Mouse (Mus musculus) midbrain, embryonic 10.5 days (tissue): ENCODE measurements around the gene Arnt2. TPM values are rescaled to one million over a fixed set of nuclear protein-coding genes. Genes with fewer than 3 reads are reported as not detected.
A peak's percentile ranks its signal among the peaks of the same experiment; 100 is the strongest.

Experiments
- DNase-seq: peaks from one replicate; pipeline ENCODE4 v3.0.0-alpha.2; 2017; ENCODE audit warnings: low spot score
- H3K27ac ChIP-seq: fragments of 300-500 bp; sonication (generic); replicated peaks from 2 replicates; pipeline ENCODE4 v1.5.1; 2016; ENCODE audit warnings: mild to moderate bottlenecking
- H3K27me3 ChIP-seq: fragments of 300-500 bp; sonication (generic); 2 replicates; pipeline ENCODE4 v1.6.1; 2016; ENCODE audit warnings: low read depth, mild to moderate bottlenecking; ENCODE audit not compliant: poor library complexity, severe bottlenecking
- H3K36me3 ChIP-seq: fragments of 300-500 bp; sonication (generic); 2 replicates; pipeline ENCODE4 v1.6.1; 2016; ENCODE audit warnings: mild to moderate bottlenecking, moderate library complexity
- H3K4me1 ChIP-seq: fragments of 300-500 bp; sonication (generic); 2 replicates; pipeline ENCODE4 v1.6.1; 2016
- H3K4me3 ChIP-seq: fragments of 300-500 bp; sonication (generic); 2 replicates; pipeline ENCODE4 v1.5.1; 2016; ENCODE audit warnings: mild to moderate bottlenecking, moderate library complexity
- H3K9me3 ChIP-seq: fragments of 300-500 bp; sonication (generic); replicated peaks from 2 replicates; pipeline ENCODE4 v1.6.1; 2016; ENCODE audit warnings: mild to moderate bottlenecking
- WGBS: fragments of 180-500 bp; shearing (Covaris S2); methylation state at CpG from one replicate; pipeline ENCODE4 v1.1.7; 2016; 5-methylcytosine and 5-hydroxymethylcytosine counted together
- polyA plus RNA-seq: library from polyadenylated mRNA; unstranded; fragments of >200 nt; fragmentation: Nextera tagmentation; extraction: Ambion mirVana; gene quantifications from 2 replicates; pipeline ENCODE4 v1.2.1, GENCODE M21; 2016

Arnt2 gene
- polyA plus RNA-seq, 1 experiment from 2014 or later = 24.0 TPM

- WGBS = 79% methylated on average over 10 of the region's 10 CpGs
- no peaks in the 10 kb centered on the region for H3K9me3 ChIP-seq
- H3K27me3 ChIP-seq = no peaks in the 10 kb centered on the region
- H3K4me1 ChIP-seq = no peaks in the 10 kb centered on the region
- peak; percentile 33 for DNase-seq
- peaks cover 65% of the 10 kb centered on the region for H3K36me3 ChIP-seq
- no peak overlapping the region for H3K4me3 ChIP-seq
- no peak overlapping the region for H3K27ac ChIP-seq
Measured at GRCm38 (mm10) chr7:84355619-84356570, 54.1 kb downstream of the Arnt2 start.

DNA sequence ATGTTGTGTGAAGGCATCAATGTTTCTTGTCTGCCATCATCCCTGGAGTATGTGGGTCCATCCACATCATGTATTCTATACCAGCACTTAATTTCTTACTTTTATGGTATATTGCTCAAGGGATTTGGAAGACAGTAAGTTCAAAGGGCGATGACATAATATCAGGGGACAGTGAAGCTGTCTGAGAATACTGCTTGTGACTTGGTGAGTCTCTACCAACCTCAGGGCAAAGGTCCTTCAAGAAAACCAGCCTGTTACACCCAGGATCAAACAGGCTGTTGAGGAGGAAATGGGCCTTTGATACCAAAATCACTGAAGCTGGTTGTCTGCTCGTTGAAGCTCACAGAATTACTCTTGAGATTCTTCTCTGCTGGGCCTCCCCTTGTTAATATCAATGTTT is 55.1 kb downstream of the Arnt2 start:
- no peaks in the 10 kb centered on the region for H3K4me1 ChIP-seq
- peaks cover 63% of the 10 kb centered on the region for H3K36me3 ChIP-seq
- no peaks in the 10 kb centered on the region for H3K27me3 ChIP-seq
- 96% methylated on average over 2 of the region's 2 CpGs for WGBS
- H3K4me3 ChIP-seq = no peak overlapping the region
- H3K9me3 ChIP-seq = no peaks in the 10 kb centered on the region
- DNase-seq = no peak
- no peak overlapping the region for H3K27ac ChIP-seq

DNA sequence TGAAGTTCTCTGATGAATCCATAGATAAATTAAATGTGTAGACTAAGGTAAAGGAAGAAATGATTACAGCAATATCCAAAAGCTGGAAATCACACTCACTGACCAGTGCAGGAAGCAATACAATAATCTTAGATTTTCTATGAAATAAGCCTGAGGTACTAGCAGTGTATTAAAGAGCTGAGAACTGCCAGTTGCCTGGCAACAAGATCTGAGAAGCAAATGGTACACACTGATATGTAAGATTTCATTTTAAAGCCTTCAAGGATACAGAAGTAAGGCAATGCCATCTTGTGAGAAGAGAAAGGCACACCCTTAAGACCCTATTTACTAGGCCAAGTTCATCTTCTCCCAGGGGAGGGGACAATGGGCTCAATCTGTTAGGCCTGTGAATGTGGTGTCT is 59.4 kb downstream of the Arnt2 start:
- no peak for DNase-seq
- H3K27me3 ChIP-seq = no peaks in the 10 kb centered on the region
- H3K4me1 ChIP-seq = no peaks in the 10 kb centered on the region
- no peaks in the 10 kb centered on the region for H3K9me3 ChIP-seq
- H3K36me3 ChIP-seq = peaks cover 81% of the 10 kb centered on the region
- H3K27ac ChIP-seq = no peak overlapping the region
- H3K4me3 ChIP-seq = no peak overlapping the region

GRCm38 (mm10) chr7:84349976-84350375 is 60.0 kb downstream of the Arnt2 start:
- Histone ChIP-seq H3K9me3 (no peaks in the 10 kb centered on the region), H3K27ac (no peak overlapping the region), H3K36me3 (peaks cover 87% of the 10 kb centered on the region), H3K4me1 (no peaks in the 10 kb centered on the region), H3K27me3 (no peaks in the 10 kb centered on the region), H3K4me3 (no peak overlapping the region)
- no peak for DNase-seq
- 93% methylated on average over 2 of the region's 2 CpGs for WGBS

DNA sequence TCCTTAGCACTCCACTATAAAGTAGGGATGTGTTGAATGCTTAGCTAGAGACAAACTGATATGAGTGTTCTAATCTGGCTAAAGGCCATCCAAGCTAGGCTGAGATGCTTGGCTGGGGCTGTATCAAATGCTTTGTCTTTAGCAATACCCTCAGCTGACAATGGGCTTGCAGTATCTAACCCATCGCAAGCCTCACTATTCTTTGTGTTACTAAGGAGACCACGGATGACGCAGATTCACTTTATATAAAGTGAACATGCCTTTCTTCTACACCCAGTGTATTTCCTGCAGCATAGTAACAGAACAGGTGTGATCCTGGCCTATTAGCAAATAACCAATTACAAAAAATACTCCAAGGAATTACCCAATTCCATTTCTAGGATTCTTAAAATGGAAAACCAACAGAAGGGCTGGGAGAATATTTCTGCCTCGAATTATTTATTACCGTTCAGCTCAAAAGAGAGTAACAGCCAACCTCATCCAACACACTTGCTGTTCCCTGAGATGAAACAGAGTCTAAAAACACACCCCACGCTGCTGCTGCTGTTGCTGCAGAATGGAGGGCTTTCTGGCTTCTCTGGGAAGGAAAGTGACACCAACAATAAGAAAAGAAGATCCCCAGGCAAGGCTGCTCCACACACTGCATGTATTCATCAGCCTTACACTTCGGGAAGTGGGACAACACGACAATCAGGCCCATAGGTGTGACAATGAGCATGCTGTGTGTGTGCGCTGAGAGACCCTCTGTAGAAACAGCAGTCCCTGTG is 61.6 kb downstream of the Arnt2 start:
- Histone ChIP-seq H3K27ac (no peak overlapping the region), H3K36me3 (peaks cover 95% of the 10 kb centered on the region)
- 93% methylated on average over 9 of the region's 9 CpGs for WGBS

GRCm38 (mm10) chr7:84343160-84343559 is 66.8 kb downstream of the Arnt2 start:
- Histone ChIP-seq H3K36me3 (peaks cover 95% of the 10 kb centered on the region), H3K4me1 (no peaks in the 10 kb centered on the region)
- DNase-seq = no peak

More for the DNA sequence above, 61.6 kb downstream of the Arnt2 start:
- no peaks in the 10 kb centered on the region for H3K27me3 ChIP-seq
- DNase-seq = no peak
- H3K9me3 ChIP-seq = peaks cover 9% of the 10 kb centered on the region
- H3K4me3 ChIP-seq = no peak overlapping the region
- no peaks in the 10 kb centered on the region for H3K4me1 ChIP-seq

DNA sequence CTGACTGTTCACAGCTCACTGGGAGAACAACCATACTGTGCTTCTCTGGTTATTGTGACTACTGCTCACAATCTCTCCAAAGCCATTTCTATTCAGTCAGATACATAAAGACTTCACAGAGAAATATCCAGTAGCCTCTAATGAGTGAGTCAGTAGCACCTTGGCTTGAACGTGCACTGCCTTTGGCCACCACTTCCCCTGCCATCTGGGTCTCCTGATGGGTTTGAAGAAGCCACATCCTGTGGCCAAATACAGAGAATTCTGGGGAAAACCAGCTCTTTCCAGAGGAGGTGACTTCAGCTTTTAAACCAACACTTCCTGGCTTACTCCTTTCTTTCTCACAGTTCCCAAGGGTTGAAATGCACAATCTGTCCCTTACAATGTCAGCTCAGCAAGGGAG is 69.0 kb downstream of the Arnt2 start:
- Histone ChIP-seq H3K27ac (no peak overlapping the region), H3K9me3 (peaks cover 13% of the 10 kb centered on the region), H3K4me3 (no peak overlapping the region), H3K4me1 (no peaks in the 10 kb centered on the region), H3K36me3 (peaks cover 89% of the 10 kb centered on the region), H3K27me3 (no peaks in the 10 kb centered on the region)
- no peak for DNase-seq
- 93% methylated on average over 1 of the region's 1 CpGs for WGBS

More at GRCm38 (mm10) chr7:84343160-84343559, 66.8 kb downstream of the Arnt2 start:
- WGBS = 97% methylated on average over 3 of the region's 3 CpGs
- H3K4me3 ChIP-seq = no peak overlapping the region
- H3K27ac ChIP-seq = no peak overlapping the region
- H3K27me3 ChIP-seq = no peaks in the 10 kb centered on the region
- peaks cover 13% of the 10 kb centered on the region for H3K9me3 ChIP-seq

DNA sequence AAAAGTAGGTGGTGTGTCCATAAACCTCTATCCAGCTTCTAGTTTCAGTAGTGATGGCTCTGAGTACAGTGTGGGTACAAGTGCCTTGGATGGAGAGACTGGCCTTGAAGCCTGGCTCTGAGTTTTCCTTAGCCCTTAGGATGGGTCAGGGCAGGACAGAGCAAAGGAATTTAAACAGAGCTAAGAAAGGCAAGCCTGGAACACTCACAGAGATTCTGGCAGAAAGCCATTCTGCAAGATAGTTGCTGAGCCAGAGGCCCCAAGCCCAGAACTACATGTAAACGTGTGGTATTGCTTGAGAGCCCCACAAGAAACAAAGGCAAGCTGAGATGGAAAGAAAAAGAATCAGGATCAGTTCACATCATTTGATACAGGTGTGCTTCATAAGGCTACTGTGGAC is 70.8 kb downstream of the Arnt2 start:
- no peak overlapping the region for H3K27ac ChIP-seq
- H3K27me3 ChIP-seq = no peaks in the 10 kb centered on the region
- WGBS = 71% methylated on average over 1 of the region's 1 CpGs
- peaks cover 13% of the 10 kb centered on the region for H3K9me3 ChIP-seq
- H3K36me3 ChIP-seq = peaks cover 83% of the 10 kb centered on the region
- no peak for DNase-seq
- no peaks in the 10 kb centered on the region for H3K4me1 ChIP-seq
- H3K4me3 ChIP-seq = no peak overlapping the region

DNA sequence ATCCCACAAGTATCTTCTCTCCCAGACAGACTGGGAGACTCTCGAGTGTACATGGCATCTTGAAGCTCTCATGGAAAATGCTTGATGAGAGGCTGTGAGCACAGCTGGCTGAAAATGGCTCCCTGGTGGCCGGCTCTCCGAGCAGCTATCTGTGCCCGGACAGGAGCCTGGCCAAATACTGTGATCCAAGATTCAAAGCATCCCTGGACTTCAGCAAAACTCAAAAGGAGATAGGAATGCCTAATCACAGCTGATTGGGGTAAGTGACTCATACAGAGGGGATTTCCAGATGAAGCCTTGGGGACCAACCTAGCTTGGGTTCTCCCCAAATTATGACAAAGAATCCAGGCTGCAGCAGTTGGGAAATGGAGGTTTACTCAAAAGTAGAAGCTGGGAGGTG is 72.2 kb downstream of the Arnt2 start:
- Histone ChIP-seq H3K27ac (no peak overlapping the region), H3K9me3 (no peaks in the 10 kb centered on the region), H3K36me3 (peaks cover 77% of the 10 kb centered on the region), H3K4me3 (no peak overlapping the region), H3K4me1 (peaks cover 2% of the 10 kb centered on the region; the same call in 1 of the 2 replicates), H3K27me3 (no peaks in the 10 kb centered on the region)
- 89% methylated on average over 4 of the region's 4 CpGs for WGBS
- DNase-seq = no peak

- peaks cover 2% of the 10 kb centered on the region; the same call in 1 of the 2 replicates for H3K4me1 ChIP-seq
- no peaks in the 10 kb centered on the region for H3K9me3 ChIP-seq
- 86% methylated on average over 4 of the region's 4 CpGs for WGBS
- DNase-seq = no peak
- no peak overlapping the region for H3K27ac ChIP-seq
- no peaks in the 10 kb centered on the region for H3K27me3 ChIP-seq
- peaks cover 74% of the 10 kb centered on the region for H3K36me3 ChIP-seq
- H3K4me3 ChIP-seq = no peak overlapping the region
Measured at GRCm38 (mm10) chr7:84336907-84337306, 73.1 kb downstream of the Arnt2 start.

GRCm38 (mm10) chr7:84336580-84336886 is 73.4 kb downstream of the Arnt2 start:
- no peak overlapping the region for H3K4me3 ChIP-seq

DNA sequence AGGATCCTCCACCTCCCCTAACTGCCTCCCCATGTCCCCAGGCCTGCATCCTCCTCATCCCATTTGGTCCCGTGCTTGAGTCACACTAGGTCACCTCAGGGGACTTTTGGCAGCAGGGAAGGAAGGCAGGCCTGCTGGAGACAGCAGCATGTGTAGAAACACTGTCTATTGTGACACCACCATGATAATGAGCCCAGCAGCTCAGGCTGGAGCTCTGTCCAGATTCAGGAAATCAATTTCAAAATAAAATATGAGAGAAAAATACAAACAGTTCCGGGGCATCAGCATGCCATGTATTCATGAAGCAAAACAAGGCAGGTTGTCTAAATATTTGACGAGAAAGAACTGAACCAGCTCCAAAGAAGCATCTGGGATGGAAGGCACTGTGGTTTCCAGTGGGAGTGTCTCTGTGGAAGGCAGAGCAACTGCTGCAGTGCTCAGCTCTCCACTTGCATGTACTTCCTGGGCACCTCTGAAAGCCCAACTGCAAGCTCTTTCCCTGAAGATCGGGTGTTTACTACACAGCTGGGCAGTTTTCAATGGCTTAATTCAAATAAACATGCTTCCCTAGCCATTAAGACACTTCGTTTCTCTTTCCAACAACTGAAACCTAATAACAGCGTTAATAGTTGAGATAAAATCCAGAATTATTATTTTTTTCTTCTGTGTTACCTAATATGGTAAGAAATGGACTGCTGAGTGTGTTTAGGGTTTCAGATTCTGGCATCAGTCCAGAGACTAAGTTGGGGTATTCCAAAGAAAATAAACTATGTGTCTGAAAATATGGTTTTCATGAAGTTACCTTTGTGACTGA is 74.0 kb downstream of the Arnt2 start:
- no peak overlapping the region for H3K27ac ChIP-seq
- no peak for DNase-seq

More at GRCm38 (mm10) chr7:84336580-84336886, 73.4 kb downstream of the Arnt2 start:
- 75% methylated on average over 2 of the region's 2 CpGs for WGBS
- Histone ChIP-seq H3K27ac (no peak overlapping the region), H3K27me3 (no peaks in the 10 kb centered on the region), H3K4me1 (peaks cover 2% of the 10 kb centered on the region; the same call in 1 of the 2 replicates), H3K9me3 (no peaks in the 10 kb centered on the region), H3K36me3 (peaks cover 73% of the 10 kb centered on the region)
- DNase-seq = no peak

More for the DNA sequence above, 74.0 kb downstream of the Arnt2 start:
- H3K4me3 ChIP-seq = no peak overlapping the region
- no peaks in the 10 kb centered on the region for H3K27me3 ChIP-seq
- H3K4me1 ChIP-seq = peaks cover 2% of the 10 kb centered on the region; the same call in 1 of the 2 replicates
- 82% methylated on average over 6 of the region's 6 CpGs for WGBS
- H3K36me3 ChIP-seq = peaks cover 73% of the 10 kb centered on the region
- H3K9me3 ChIP-seq = no peaks in the 10 kb centered on the region
